Mouse (Mus musculus) neural tube, postnatal 0 days (tissue): ENCODE measurements around the gene Dnajc1. TPM values are rescaled to one million over a fixed set of nuclear protein-coding genes. Genes with fewer than 3 reads are reported as not detected.

Source experiments
- polyA plus RNA-seq: library from polyadenylated mRNA; unstranded; fragments of >200 nt; fragmentation: Nextera tagmentation; extraction: Ambion mirVana; gene quantifications from 2 replicates; pipeline ENCODE4 v1.2.1, GENCODE M21; 2015

Dnajc1 gene
- 19.6 and 25.2 TPM in 2 replicates for polyA plus RNA-seq

GRCm38 (mm10) chr2:18392331-18393021 is at the start of gene Dnajc1:
Gene Dnajc1 (minus strand): TSS chr2:18392830.

